Mouse (Mus musculus) megakaryocyte, embryonic 14.5 days (primary cell): ENCODE measurements around the gene Mier3. TPM values are rescaled to one million over a fixed set of nuclear protein-coding genes. Genes with fewer than 3 reads are reported as not detected.
A peak's percentile ranks its signal among the peaks of the same experiment; 100 is the strongest.

Experiments used
- H3K27me3 ChIP-seq: replicated peaks from 2 replicates; pipeline ENCODE3; 2012; ENCODE audit warnings: inconsistent platforms
- H3K36me3 ChIP-seq: replicated peaks from 2 replicates; pipeline ENCODE3; 2012; ENCODE audit warnings: low read length, inconsistent platforms, mixed read lengths
- H3K4me1 ChIP-seq: 2 replicates; pipeline ENCODE4 v1.6.1; 2012; ENCODE audit warnings: inconsistent platforms
- H3K4me3 ChIP-seq: replicated peaks from 2 replicates; pipeline ENCODE3; 2012; ENCODE audit warnings: moderate library complexity, mild to moderate bottlenecking, inconsistent platforms
- H3K9me3 ChIP-seq: 2 replicates; pipeline ENCODE4 v1.6.1; 2012; ENCODE audit warnings: inconsistent platforms
- FLI1 ChIP-seq: IDR thresholded peaks from 2 replicates; pipeline ENCODE4 v1.6.1; 2012; ENCODE audit warnings: low read length, inconsistent platforms, mixed read lengths
- GATA1 ChIP-seq: IDR thresholded peaks from 3 replicates; pipeline ENCODE4 v1.6.1; 2012; ENCODE audit warnings: mixed read lengths, low read length, inconsistent platforms, borderline replicate concordance
- polyA plus RNA-seq: library from polyadenylated mRNA; stranded (reverse); fragments of >175 nt; gene quantifications from 2 replicates; pipeline ENCODE4 v1.2.3, GENCODE M21; 2012; ENCODE audit warnings: low replicate concordance; ENCODE audit not compliant: insufficient read depth

Mier3 gene
- polyA plus RNA-seq, 1 experiment: 0.17 TPM

- Histone ChIP-seq H3K27me3 (peaks cover 27% of the 10 kb centered on the region), H3K36me3 (no peaks in the 10 kb centered on the region), H3K9me3 (peaks cover 4% of the 10 kb centered on the region; the same call in 1 of the 2 replicates), H3K4me1 (peaks cover 25% of the 10 kb centered on the region), H3K4me3 (no peak overlapping the region)
- TF ChIP-seq GATA1: no peak
- no peak for TF ChIP-seq FLI1
Measured at GRCm38 (mm10) chr13:111656769-111657168, 24.0 kb upstream of the Mier3 start.

GRCm38 (mm10) chr13:111658501-111659280 lies 22.1 kb upstream of the Mier3 start:
- H3K4me1 ChIP-seq: peaks cover 25% of the 10 kb centered on the region
- H3K9me3 ChIP-seq: peaks cover 7% of the 10 kb centered on the region; the same call in 1 of the 2 replicates
- no peak overlapping the region for H3K4me3 ChIP-seq
- H3K36me3 ChIP-seq: no peaks in the 10 kb centered on the region
- no peak for TF ChIP-seq GATA1
- TF ChIP-seq FLI1: no peak
- peaks cover 30% of the 10 kb centered on the region for H3K27me3 ChIP-seq

- H3K4me1 ChIP-seq: peaks cover 25% of the 10 kb centered on the region
- H3K4me3 ChIP-seq: no peak overlapping the region
- peaks cover 7% of the 10 kb centered on the region; the same call in 1 of the 2 replicates for H3K9me3 ChIP-seq
- peaks cover 30% of the 10 kb centered on the region for H3K27me3 ChIP-seq
- TF ChIP-seq FLI1: no peak
- H3K36me3 ChIP-seq: no peaks in the 10 kb centered on the region
Measured at GRCm38 (mm10) chr13:111659430-111659829, 21.3 kb upstream of the Mier3 start.

- Histone ChIP-seq H3K4me1 (peaks cover 23% of the 10 kb centered on the region), H3K27me3 (peaks cover 31% of the 10 kb centered on the region), H3K9me3 (peaks cover 7% of the 10 kb centered on the region; the same call in 1 of the 2 replicates), H3K36me3 (no peaks in the 10 kb centered on the region), H3K4me3 (no peak overlapping the region)
- TF ChIP-seq FLI1 (no peak), GATA1 (no peak)
Measured at GRCm38 (mm10) chr13:111660072-111660471, 20.7 kb upstream of the Mier3 start.

GRCm38 (mm10) chr13:111660556-111660955 lies 20.2 kb upstream of the Mier3 start:
- H3K36me3 ChIP-seq: no peaks in the 10 kb centered on the region
- no peak overlapping the region for H3K4me3 ChIP-seq
- peaks cover 31% of the 10 kb centered on the region for H3K27me3 ChIP-seq
- H3K4me1 ChIP-seq: peaks cover 18% of the 10 kb centered on the region
- TF ChIP-seq GATA1 (no peak), FLI1 (no peak)
- peaks cover 7% of the 10 kb centered on the region; the same call in 1 of the 2 replicates for H3K9me3 ChIP-seq

GRCm38 (mm10) chr13:111668016-111668415 lies 12.8 kb upstream of the Mier3 start:
- Histone ChIP-seq H3K9me3 (no peaks in the 10 kb centered on the region), H3K4me3 (no peak overlapping the region), H3K27me3 (peaks cover 6% of the 10 kb centered on the region), H3K36me3 (no peaks in the 10 kb centered on the region), H3K4me1 (no peaks in the 10 kb centered on the region)
- TF ChIP-seq FLI1 (no peak), GATA1 (no peak)

GRCm38 (mm10) chr13:111676841-111677240 lies 3.9 kb upstream of the Mier3 start:
- H3K4me1 ChIP-seq: no peaks in the 10 kb centered on the region
- no peaks in the 10 kb centered on the region for H3K36me3 ChIP-seq
- H3K9me3 ChIP-seq: peaks cover 24% of the 10 kb centered on the region
- TF ChIP-seq GATA1 (no peak), FLI1 (no peak)
- H3K27me3 ChIP-seq: peaks cover 15% of the 10 kb centered on the region
- H3K4me3 ChIP-seq: no peak overlapping the region

- Histone ChIP-seq H3K4me3 (no peak overlapping the region), H3K27me3 (peaks cover 25% of the 10 kb centered on the region), H3K9me3 (no peaks in the 10 kb centered on the region), H3K4me1 (peaks cover 15% of the 10 kb centered on the region), H3K36me3 (no peaks in the 10 kb centered on the region)
- TF ChIP-seq FLI1: no peak
- TF ChIP-seq GATA1: no peak
Measured at GRCm38 (mm10) chr13:111684056-111684625, 3.4 kb downstream of the Mier3 start.

GRCm38 (mm10) chr13:111685751-111686462 lies 5.1 kb downstream of the Mier3 start:
- Histone ChIP-seq H3K4me1 (peaks cover 15% of the 10 kb centered on the region), H3K4me3 (peak overlapping the region; percentile 97), H3K9me3 (no peaks in the 10 kb centered on the region), H3K36me3 (peaks cover 7% of the 10 kb centered on the region), H3K27me3 (peaks cover 17% of the 10 kb centered on the region)
- no peak for TF ChIP-seq GATA1
- no peak for TF ChIP-seq FLI1
